Mouse (Mus musculus) spleen, adult 2 months (tissue): ENCODE measurements around the gene Smim24.

Experiments used
- CTCF ChIP-seq: fragments of 200-500 bp; IDR thresholded peaks from 2 replicates; pipeline ENCODE4 v1.5.1; 2011; ENCODE audit warnings: mild to moderate bottlenecking, inconsistent platforms; ENCODE audit not compliant: insufficient read depth, insufficient read length, insufficient replicate concordance; ENCODE audit errors: extremely low read depth
- POLR2A ChIP-seq: fragments of 200-500 bp; IDR thresholded peaks from 2 replicates; pipeline ENCODE4 v1.6.1; 2011; ENCODE audit warnings: low read depth, low read length, inconsistent platforms

- TF ChIP-seq CTCF (peak; percentile 7; the same call in 1 of the 2 replicates), POLR2A (peak; percentile 22; the same call in 1 of the 2 replicates)
Observed at GRCm38 (mm10) chr10:81433541-81434289, 40.9 kb downstream of the Smim24 start.
